Mouse (Mus musculus) ES-E14 (cell line): Measurements from ENCODE around the gene Fmnl3. TPM values are rescaled to one million over a fixed set of nuclear protein-coding genes. Genes with fewer than 3 reads are reported as not detected.

Source experiments
- DNase-seq: peaks from one replicate; pipeline ENCODE4 v3.0.0-alpha.2; 2013; ENCODE audit warnings: low read depth, low spot score
- H3K27ac ChIP-seq: 2 replicates; pipeline ENCODE4 v1.5.1; 2012; ENCODE audit warnings: low read depth, mild to moderate bottlenecking, low read length, moderate library complexity, mixed read lengths; ENCODE audit not compliant: poor library complexity, insufficient read depth, severe bottlenecking
- H3K36me3 ChIP-seq: 2 replicates; pipeline ENCODE4 v1.6.1; 2012; ENCODE audit warnings: mild to moderate bottlenecking, low read length, moderate library complexity, mixed read lengths; ENCODE audit not compliant: control insufficient read depth, poor library complexity, insufficient read depth, severe bottlenecking
- H3K4me1 ChIP-seq, 2 experiments: fragments of 150-350 bp in 1 of 2; sonication (generic) in 1 of 2; 2 replicates each; pipeline ENCODE4 v1.6.1; 2012; ENCODE audit warnings: low read length in 2 of 2, mild to moderate bottlenecking in 1 of 2, mixed read lengths in 1 of 2; ENCODE audit not compliant: control insufficient read depth in 2 of 2, insufficient read depth in 2 of 2, poor library complexity in 1 of 2
- H3K4me3 ChIP-seq, 2 experiments: fragments of 150-350 bp in 1 of 2; sonication (generic) in 1 of 2; 2 replicates each; pipeline ENCODE4 v1.5.1; 2012; ENCODE audit warnings: low read length in 2 of 2, low read depth in 1 of 2, mild to moderate bottlenecking in 1 of 2, mixed read lengths in 1 of 2; ENCODE audit not compliant: insufficient read depth in 1 of 2, poor library complexity in 1 of 2, severe bottlenecking in 1 of 2
- H3K9ac ChIP-seq: 2 replicates; pipeline ENCODE4 v1.6.1; 2012; ENCODE audit warnings: low read depth, mild to moderate bottlenecking, low read length, mixed read lengths; ENCODE audit not compliant: poor library complexity, insufficient read depth, severe bottlenecking
- H3K9me3 ChIP-seq: fragments of 150-350 bp; sonication (generic); 2 replicates; pipeline ENCODE4 v1.6.1; 2012; ENCODE audit warnings: low read depth, mild to moderate bottlenecking, low read length; ENCODE audit not compliant: control insufficient read depth, insufficient read depth
- CHD2 ChIP-seq: IDR thresholded peaks from 2 replicates; pipeline ENCODE4 v1.6.1; 2014; ENCODE audit warnings: mild to moderate bottlenecking, low read depth, low read length, inconsistent platforms
- HCFC1 ChIP-seq: IDR thresholded peaks from 2 replicates; pipeline ENCODE4 v1.6.1; 2012; ENCODE audit warnings: low read length, inconsistent platforms, borderline replicate concordance; ENCODE audit not compliant: insufficient read depth
- MAFK ChIP-seq: IDR thresholded peaks from 2 replicates; pipeline ENCODE4 v1.6.1; 2014; ENCODE audit warnings: mild to moderate bottlenecking, low read depth, low read length, inconsistent platforms; ENCODE audit not compliant: insufficient read depth
- ZC3H11A ChIP-seq: IDR thresholded peaks from 2 replicates; pipeline ENCODE4 v1.6.1; 2012; ENCODE audit warnings: low read depth, mild to moderate bottlenecking, inconsistent platforms, low read length, borderline replicate concordance
- ZNF384 ChIP-seq: IDR thresholded peaks from 2 replicates; pipeline ENCODE4 v1.6.1; 2012; ENCODE audit warnings: low read depth, low read length, inconsistent platforms
- in situ Hi-C, 2 experiments: fragments of 600-800 bp; cut with MboI; formaldehyde crosslinking; loops; one replicate each; pipeline ENCODE4 v1.15.1; 2025; ENCODE audit warnings: low sequenced_read_pairs in 2 of 2, inconsistent platforms in 1 of 2; ENCODE audit not compliant: unreplicated experiment in 2 of 2
- total RNA-seq: library from RNA; depleted of rRNA; stranded (reverse); fragments of 300-350 nt; gene quantifications from 2 replicates; pipeline ENCODE4 v1.2.3, GENCODE M21; 2012

The Fmnl3 gene
- total RNA-seq, 1 experiment, result 16.8 TPM

DNA sequence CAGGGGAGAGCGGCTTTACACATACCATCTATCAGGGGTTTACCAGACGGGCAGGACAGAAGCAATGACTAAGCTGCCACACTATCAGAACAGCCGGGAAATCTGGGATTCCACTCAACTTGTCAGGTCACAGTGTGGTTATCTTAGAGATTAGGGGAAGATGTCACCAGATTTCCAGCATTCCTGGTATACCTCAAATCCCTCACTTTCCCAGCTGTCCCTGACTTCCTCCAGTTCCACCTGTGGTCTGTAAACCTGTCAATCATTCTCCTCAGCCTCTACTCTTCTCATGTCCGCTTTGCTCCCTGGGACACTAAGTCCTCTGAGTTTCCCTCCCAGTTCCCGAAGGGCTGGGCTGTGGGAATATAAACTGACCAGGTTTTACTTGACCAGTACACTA, 18.0 kb downstream of the Fmnl3 start:
- peaks cover 0 to 4% of the 10 kb centered on the region in 2 experiments; a peak in 1 of 4 replicates for H3K4me1 ChIP-seq
- TF ChIP-seq CHD2, result no peak
- no peak for TF ChIP-seq MAFK
- TF ChIP-seq HCFC1, result no peak
- no peak for TF ChIP-seq ZNF384
- TF ChIP-seq ZC3H11A, result no peak
- no peak for DNase-seq

DNA sequence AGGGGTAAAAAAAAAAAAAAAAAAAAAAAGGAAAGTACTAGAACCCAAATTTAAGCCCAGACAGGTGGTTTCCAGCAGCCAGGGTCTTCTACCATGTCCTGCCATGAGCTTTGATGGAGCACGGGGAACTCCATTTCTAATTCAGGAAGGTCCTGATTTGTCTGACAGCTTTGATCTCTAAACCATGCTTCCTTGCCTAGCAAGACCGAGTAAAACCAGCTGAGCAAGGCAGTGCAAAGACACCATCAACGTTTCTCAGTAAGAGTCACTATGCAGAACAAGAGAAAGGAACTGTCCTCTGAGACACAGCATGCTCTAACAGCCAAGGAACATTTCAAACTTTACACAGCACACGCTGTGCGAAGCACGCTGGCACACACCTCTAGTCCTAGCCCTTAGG, 18.7 kb downstream of the Fmnl3 start:
- in situ Hi-C loops, result no loop called here
- H3K4me1 ChIP-seq, result no peaks in the 10 kb centered on the region; a peak in 1 of 4 replicates
- no peaks in the 10 kb centered on the region for H3K9me3 ChIP-seq
- TF ChIP-seq HCFC1 (no peak), CHD2 (no peak), ZNF384 (no peak), ZC3H11A (no peak), MAFK (no peak)
- no peak overlapping the region for H3K9ac ChIP-seq
- no peaks in the 10 kb centered on the region for H3K36me3 ChIP-seq
- no peak for DNase-seq
- no peak overlapping the region for H3K27ac ChIP-seq
- no peak overlapping the region for H3K4me3 ChIP-seq

More for the DNA sequence above, 18.0 kb downstream of the Fmnl3 start:
- in situ Hi-C loops, result no loop called here
- Histone ChIP-seq H3K9ac (no peak overlapping the region), H3K9me3 (no peaks in the 10 kb centered on the region), H3K27ac (no peak overlapping the region), H3K4me3 (no peak overlapping the region), H3K36me3 (no peaks in the 10 kb centered on the region)

DNA sequence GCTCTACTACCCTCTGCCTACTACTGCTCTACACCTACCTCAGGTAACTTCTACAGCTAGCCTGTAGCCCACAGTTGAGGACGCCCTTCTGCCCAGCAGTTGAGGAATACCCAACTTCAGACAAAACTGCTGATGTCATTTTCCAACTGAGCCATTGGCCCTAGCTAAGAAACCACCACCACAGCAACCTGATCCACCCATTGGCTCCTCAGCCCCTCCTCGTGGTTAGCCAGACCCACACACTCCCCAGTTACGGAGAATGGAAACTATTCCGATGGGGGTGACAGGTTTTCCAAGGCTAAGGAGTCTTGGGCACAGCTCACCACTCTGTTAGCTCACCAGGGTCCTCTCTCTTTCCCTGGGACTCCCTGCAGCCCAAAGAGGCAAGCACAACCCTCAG, 25.3 kb downstream of the Fmnl3 start:
- Histone ChIP-seq H3K9me3 (no peaks in the 10 kb centered on the region), H3K4me3 (no peak overlapping the region), H3K27ac (no peak overlapping the region), H3K36me3 (no peaks in the 10 kb centered on the region), H3K4me1 (no peaks in the 10 kb centered on the region; a peak in 1 of 4 replicates), H3K9ac (no peak overlapping the region)
- in situ Hi-C loops, result no loop called here
- no peak for TF ChIP-seq HCFC1
- TF ChIP-seq ZNF384, result no peak
- TF ChIP-seq CHD2, result no peak
- TF ChIP-seq MAFK, result no peak
- no peak for TF ChIP-seq ZC3H11A
- no peak for DNase-seq

DNA sequence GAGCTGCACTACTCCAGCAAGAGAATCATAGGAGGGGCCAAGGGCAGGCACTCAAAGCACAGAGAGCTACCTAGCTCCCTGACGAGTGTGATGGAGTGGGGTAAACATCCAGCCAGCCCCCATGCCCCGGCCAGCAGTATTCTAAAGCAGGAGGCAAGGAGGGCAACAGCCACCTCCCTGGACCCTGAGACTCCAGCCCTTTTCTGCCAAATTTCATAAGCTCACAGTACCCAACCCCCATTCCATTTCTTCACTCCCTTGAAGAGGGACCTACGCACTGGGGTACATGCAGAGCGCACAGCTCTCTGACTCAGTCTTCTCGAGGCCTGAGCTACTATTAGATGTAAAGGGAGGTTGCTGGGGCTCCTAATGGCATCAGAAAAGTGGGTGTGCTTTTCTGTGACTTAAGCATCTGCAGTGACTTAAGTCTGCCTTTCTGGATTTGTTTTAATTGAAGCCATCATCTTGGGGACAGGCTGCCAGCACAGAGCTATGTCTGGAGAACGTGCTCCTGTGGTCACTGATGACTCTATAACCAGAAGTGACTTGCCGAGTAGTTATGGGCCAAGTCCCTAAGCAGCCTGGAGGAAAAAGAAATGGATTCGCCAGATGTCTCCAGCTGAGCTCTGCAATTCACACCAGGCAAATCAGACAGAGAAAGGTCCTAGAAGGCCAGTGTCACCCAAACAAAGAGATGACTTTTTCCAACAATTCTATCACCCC, 26.0 kb downstream of the Fmnl3 start:
- H3K4me3 ChIP-seq, result no peak overlapping the region
- TF ChIP-seq MAFK (no peak), ZC3H11A (no peak), ZNF384 (no peak), CHD2 (no peak), HCFC1 (no peak)
- H3K9me3 ChIP-seq, result no peaks in the 10 kb centered on the region
- H3K4me1 ChIP-seq, result no peaks in the 10 kb centered on the region; a peak in 1 of 4 replicates
- H3K9ac ChIP-seq, result no peak overlapping the region
- in situ Hi-C loops, result no loop called here
- no peak for DNase-seq
- H3K27ac ChIP-seq, result no peak overlapping the region
- H3K36me3 ChIP-seq, result no peaks in the 10 kb centered on the region
